In genomic region chr12:90408716-90409115, GRCm38 (mm10) we compare ENCODE assay signal across 26 mouse cellular contexts.
DNase-seq lines count a peak whose midpoint lies in the region; ATAC-seq lines count a peak whose summit lies in the region.
"Had no signal": no experiment of that assay in that cellular context is flagged by ENCODE, and none has a peak within 500 bp of the region (broad histone marks: within the 10 kb centered on the region; RNA-seq: fewer than 3 reads in every experiment).

No protein-coding gene starts in this region.

- H3K9me3 ChIP-seq in embryonic facial prominence, embryonic 14.5 days (ENCODE audit: control insufficient read depth, low read length): no peaks in the 10 kb centered on the region
- no peaks in the 10 kb centered on the region for H3K9me3 ChIP-seq in embryonic facial prominence, embryonic 10.5 days
- H3K9me3 ChIP-seq in heart, embryonic 13.5 days: no peaks in the 10 kb centered on the region
- no peaks in the 10 kb centered on the region for H3K9me3 ChIP-seq in heart, embryonic 16.5 days (replicated peaks; ENCODE audit: control insufficient read depth, low read length)
- H3K9me3 ChIP-seq in heart, embryonic 10.5 days: no peaks in the 10 kb centered on the region
- H3K9me3 ChIP-seq in limb, embryonic 13.5 days: no peaks in the 10 kb centered on the region
- H3K9me3 ChIP-seq: embryonic facial prominence, embryonic 15.5 days; hindbrain, embryonic 12.5 days; hindbrain, embryonic 15.5 days had no signal

- 45% methylated on average over 3 of the region's 3 CpGs for WGBS in embryonic facial prominence, embryonic 14.5 days
- WGBS in embryonic facial prominence, embryonic 10.5 days: 76% methylated on average over 3 of the region's 3 CpGs
- WGBS in heart, embryonic 13.5 days: 40% methylated on average over 3 of the region's 3 CpGs
- WGBS in heart, embryonic 16.5 days: 58% methylated on average over 3 of the region's 3 CpGs
- 58% methylated on average over 3 of the region's 3 CpGs for WGBS in heart, embryonic 10.5 days
- 30% methylated on average over 3 of the region's 3 CpGs for WGBS in limb, embryonic 13.5 days

- no peak overlapping the region for H3K4me2 ChIP-seq in embryonic facial prominence, embryonic 14.5 days (ENCODE audit: low read depth, low read length)
- H3K4me2 ChIP-seq in heart, embryonic 13.5 days: 0 out of 2 replicates have a peak overlapping the region, but pooled peaks have one; percentile 7
- H3K4me2 ChIP-seq in heart, embryonic 16.5 days (ENCODE audit: low read depth, low read length): no peak overlapping the region
- H3K4me2 ChIP-seq in limb, embryonic 13.5 days (replicated peaks): no peak overlapping the region
- H3K4me2 ChIP-seq: embryonic facial prominence, embryonic 15.5 days; hindbrain, embryonic 12.5 days; hindbrain, embryonic 15.5 days had no signal

- peak; percentile 65 for DNase-seq in embryonic facial prominence, embryonic 14.5 days (ENCODE audit: low spot score)
- DNase-seq in embryonic facial prominence, embryonic 10.5 days (ENCODE audit: low spot score): no peak
- DNase-seq in heart, adult 8-10 months (ENCODE audit: low spot score): no peak
- no peak for DNase-seq in heart, embryonic 10.5 days (ENCODE audit: low spot score)
- DNase-seq in left cerebral cortex, adult 8-10 months (ENCODE audit: low spot score in 2 of 2): no peak
- DNase-seq: adrenal gland, adult 8-10 months; adrenal gland, postnatal 25 days; cerebellum, adult 11-12 months; cerebellum, adult 8-10 months; cerebellum, postnatal 10 days; cerebellum, postnatal 36 days; embryo, embryonic 11 days; forebrain, postnatal 0 days; gastrocnemius, adult 2 months; gastrocnemius, postnatal 14 days; heart, adult 11 months; heart, postnatal 10 days; kidney, adult 11 months had no signal

- no peak overlapping the region for H3K9ac ChIP-seq in embryonic facial prominence, embryonic 14.5 days (ENCODE audit: low read depth, low read length)
- no peak overlapping the region for H3K9ac ChIP-seq in heart, embryonic 13.5 days
- H3K9ac ChIP-seq in heart, embryonic 16.5 days (ENCODE audit: low read length): no peak overlapping the region
- no peak overlapping the region for H3K9ac ChIP-seq in limb, embryonic 13.5 days
- H3K9ac ChIP-seq: embryonic facial prominence, embryonic 15.5 days; forebrain, postnatal 0 days; hindbrain, embryonic 12.5 days; hindbrain, embryonic 15.5 days had no signal

- no peaks in the 10 kb centered on the region for H3K36me3 ChIP-seq in embryonic facial prominence, embryonic 14.5 days (ENCODE audit: control insufficient read depth, insufficient read depth, low read length)
- H3K36me3 ChIP-seq in embryonic facial prominence, embryonic 10.5 days (replicated peaks): no peaks in the 10 kb centered on the region
- no peaks in the 10 kb centered on the region for H3K36me3 ChIP-seq in heart, embryonic 13.5 days
- no peaks in the 10 kb centered on the region for H3K36me3 ChIP-seq in heart, embryonic 16.5 days (ENCODE audit: control insufficient read depth, insufficient read depth)
- no peaks in the 10 kb centered on the region for H3K36me3 ChIP-seq in heart, embryonic 10.5 days
- H3K36me3 ChIP-seq in limb, embryonic 13.5 days: no peaks in the 10 kb centered on the region
- H3K36me3 ChIP-seq: embryonic facial prominence, embryonic 15.5 days; hindbrain, embryonic 12.5 days; hindbrain, embryonic 15.5 days had no signal

- no peak overlapping the region for H3K4me3 ChIP-seq in embryonic facial prominence, embryonic 14.5 days (ENCODE audit: low read depth, low read length)
- no peak overlapping the region for H3K4me3 ChIP-seq in embryonic facial prominence, embryonic 10.5 days
- H3K4me3 ChIP-seq in heart, embryonic 13.5 days: no peak overlapping the region
- no peak overlapping the region for H3K4me3 ChIP-seq in heart, embryonic 16.5 days (ENCODE audit: low read length)
- H3K4me3 ChIP-seq in heart, embryonic 10.5 days: no peak overlapping the region
- H3K4me3 ChIP-seq in limb, embryonic 13.5 days: no peak overlapping the region
- H3K4me3 ChIP-seq: embryonic facial prominence, embryonic 15.5 days; gastrocnemius, adult 2 months; hindbrain, embryonic 12.5 days; hindbrain, embryonic 15.5 days had no signal

- no peaks in the 10 kb centered on the region for H3K27me3 ChIP-seq in embryonic facial prominence, embryonic 14.5 days (replicated peaks; ENCODE audit: control insufficient read depth, insufficient read depth, low read length)
- H3K27me3 ChIP-seq in embryonic facial prominence, embryonic 10.5 days (replicated peaks; ENCODE audit: low read depth, poor library complexity, severe bottlenecking): no peaks in the 10 kb centered on the region
- H3K27me3 ChIP-seq in heart, embryonic 13.5 days (replicated peaks): no peaks in the 10 kb centered on the region
- no peaks in the 10 kb centered on the region for H3K27me3 ChIP-seq in heart, embryonic 16.5 days (ENCODE audit: control insufficient read depth, insufficient read depth, low read length)
- no peaks in the 10 kb centered on the region for H3K27me3 ChIP-seq in heart, embryonic 10.5 days (ENCODE audit: insufficient read depth, poor library complexity, severe bottlenecking)
- H3K27me3 ChIP-seq in limb, embryonic 13.5 days: peaks cover 5% of the 10 kb centered on the region; the same call in 1 of the 2 replicates
- H3K27me3 ChIP-seq: embryonic facial prominence, embryonic 15.5 days; hindbrain, embryonic 12.5 days; hindbrain, embryonic 15.5 days had no signal

- H3K27ac ChIP-seq in embryonic facial prominence, embryonic 14.5 days (replicated peaks; ENCODE audit: low read depth, low read length): no peak overlapping the region
- H3K27ac ChIP-seq in embryonic facial prominence, embryonic 10.5 days (replicated peaks): no peak overlapping the region
- H3K27ac ChIP-seq in heart, embryonic 13.5 days (replicated peaks): peak overlapping the region; percentile 46; the same call in 1 of the 2 replicates
- no peak overlapping the region for H3K27ac ChIP-seq in heart, embryonic 16.5 days (ENCODE audit: low read length)
- no peak overlapping the region for H3K27ac ChIP-seq in heart, embryonic 10.5 days
- H3K27ac ChIP-seq in limb, embryonic 13.5 days: no peak overlapping the region
- H3K27ac ChIP-seq: embryonic facial prominence, embryonic 15.5 days; gastrocnemius, adult 2 months; hindbrain, embryonic 12.5 days; hindbrain, embryonic 15.5 days had no signal

- 0 out of 2 replicates have a peak, but pooled peaks have one; percentile 44 for ATAC-seq in embryonic facial prominence, embryonic 14.5 days (ENCODE audit: low read depth)
- ATAC-seq in heart, embryonic 13.5 days (ENCODE audit: extremely low read depth, insufficient number of reproducible peaks, low FRiP score, low TSS enrichment): no peak
- peak; percentile 28; the same call in 1 of the 2 replicates for ATAC-seq in heart, embryonic 16.5 days (replicated peaks; ENCODE audit: extremely low read depth, insufficient read depth, low FRiP score)
- ATAC-seq in limb, embryonic 13.5 days (ENCODE audit: low FRiP score, low read depth): peak; percentile 92
- ATAC-seq: activated CD4-positive, CD25-positive, alpha-beta regulatory T cell, adult 4 months; forebrain, embryonic 14.5 days; forebrain, postnatal 0 days had no signal

- H3K4me1 ChIP-seq in embryonic facial prominence, embryonic 14.5 days (ENCODE audit: control insufficient read depth, insufficient read depth, low read length): no peaks in the 10 kb centered on the region
- H3K4me1 ChIP-seq in embryonic facial prominence, embryonic 10.5 days: no peaks in the 10 kb centered on the region
- H3K4me1 ChIP-seq in heart, embryonic 13.5 days: 0 out of 2 replicates have a peak, but pooled peaks cover 7% of the 10 kb centered on the region
- H3K4me1 ChIP-seq in heart, embryonic 16.5 days (ENCODE audit: control insufficient read depth, insufficient read depth, low read length): no peaks in the 10 kb centered on the region
- H3K4me1 ChIP-seq in heart, embryonic 10.5 days: no peaks in the 10 kb centered on the region
- H3K4me1 ChIP-seq in limb, embryonic 13.5 days: 0 out of 2 replicates have a peak, but pooled peaks cover 5% of the 10 kb centered on the region
- H3K4me1 ChIP-seq: embryonic facial prominence, embryonic 15.5 days; hindbrain, embryonic 12.5 days; hindbrain, embryonic 15.5 days had no signal
